Mouse (Mus musculus) kidney, adult 2 months (tissue): ENCODE measurements around the gene Inpp5d.

ENCODE experiments used
- CTCF ChIP-seq: fragments of 200-500 bp; conservative IDR thresholded peaks from 2 replicates; pipeline ENCODE4 v1.5.1; 2011; ENCODE audit warnings: low read depth, mild to moderate bottlenecking, control low read depth, low read length, moderate library complexity, mixed read lengths; ENCODE audit not compliant: insufficient read depth, insufficient read length
- POLR2A ChIP-seq: fragments of 200-500 bp; IDR thresholded peaks from one replicate; pipeline ENCODE4 v1.6.1; 2011; ENCODE audit warnings: low read depth, low read length, control low read depth

DNA sequence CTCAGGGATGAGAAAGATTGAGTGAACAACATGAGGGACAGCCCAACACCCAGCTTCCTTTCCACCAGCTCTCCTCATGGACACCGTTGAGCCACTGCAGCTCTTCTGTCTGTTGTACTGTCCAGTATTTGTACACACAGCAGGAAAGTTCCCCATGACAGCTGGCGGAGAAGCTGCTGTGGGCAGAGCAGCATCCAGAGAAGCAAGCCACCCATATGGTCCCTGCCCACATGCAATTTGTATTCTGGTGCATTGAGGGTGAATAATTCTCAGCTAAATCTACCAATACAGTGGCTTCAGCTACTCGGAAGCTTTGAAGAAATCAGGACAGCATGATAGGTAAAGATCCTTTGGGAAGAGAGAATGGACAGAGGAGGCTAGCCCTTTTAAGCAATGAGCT lies 64.7 kb downstream of the Inpp5d start:
- TF ChIP-seq POLR2A, result no peak
- TF ChIP-seq CTCF, result no peak
